Mouse (Mus musculus): Measurements from ENCODE around the gene Flt3l. TPM values are rescaled to one million over a fixed set of nuclear protein-coding genes. Genes with fewer than 3 reads are reported as not detected.

Gene Flt3l
- polyA plus RNA-seq, 1 experiment from 2014 or later: 8.0 TPM

DNA sequence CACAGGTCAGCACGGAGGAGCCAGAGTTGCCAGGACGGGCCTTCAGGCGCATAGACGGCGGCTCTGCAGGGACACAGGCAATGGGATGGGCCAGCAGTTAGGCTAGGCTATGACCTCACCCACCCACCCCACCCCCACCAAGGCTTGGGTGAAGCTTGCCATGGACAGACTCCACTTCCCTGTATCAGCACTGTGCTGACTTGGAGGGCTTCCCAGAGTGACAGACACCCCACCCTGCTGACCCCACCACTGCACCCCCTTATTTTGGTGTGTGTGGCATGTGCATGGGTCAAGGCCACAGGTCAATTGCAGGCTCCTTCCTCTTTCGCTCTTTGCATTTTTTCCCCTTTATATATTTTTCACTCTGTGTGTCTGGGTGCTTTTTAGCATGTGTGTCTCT is 40.9 kb downstream of the Flt3l start:
- no peak overlapping the region for H3K4me3 ChIP-seq (ENCODE audit: inconsistent target)
- whole genome bisulfite sequencing (ENCODE audit: missing documents): 67% methylated on average over 6 of the region's 6 CpGs
- H3K36me3 ChIP-seq (ENCODE audit: inconsistent target): no peaks in the 10 kb centered on the region
- no peaks in the 10 kb centered on the region; the same call in 1 of the 2 replicates for H3K79me2 ChIP-seq (ENCODE audit: inconsistent target)
- H3K27ac ChIP-seq: peak overlapping the region; percentile 60

DNA sequence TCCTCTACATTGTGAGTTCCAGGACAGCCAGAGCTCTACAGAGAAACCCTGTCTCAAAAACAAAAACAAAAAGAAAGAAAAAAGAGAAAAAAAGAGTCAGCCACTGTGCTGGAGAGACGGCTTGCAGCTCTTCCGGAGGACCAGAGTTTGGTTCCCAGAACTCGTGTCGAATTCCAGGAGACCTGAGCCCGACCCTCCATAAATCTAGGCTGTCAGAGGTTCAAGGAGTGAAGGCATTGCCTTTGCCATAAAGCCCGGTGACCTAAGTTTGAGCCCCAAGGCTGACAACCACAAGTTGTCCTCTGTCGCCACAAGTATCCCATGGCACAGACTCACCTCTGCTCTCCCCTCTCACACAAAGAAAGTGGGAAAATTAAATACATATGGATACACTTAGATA is 42.1 kb downstream of the Flt3l start:
- no peaks in the 10 kb centered on the region for H3K36me3 ChIP-seq (ENCODE audit: inconsistent target)
- H3K27ac ChIP-seq: no peak overlapping the region
- no peak overlapping the region for H3K4me3 ChIP-seq (ENCODE audit: inconsistent target)
- WGBS (ENCODE audit: missing documents): 89% methylated on average over 7 of the region's 7 CpGs
- no peaks in the 10 kb centered on the region for H3K79me2 ChIP-seq (ENCODE audit: inconsistent target)

DNA sequence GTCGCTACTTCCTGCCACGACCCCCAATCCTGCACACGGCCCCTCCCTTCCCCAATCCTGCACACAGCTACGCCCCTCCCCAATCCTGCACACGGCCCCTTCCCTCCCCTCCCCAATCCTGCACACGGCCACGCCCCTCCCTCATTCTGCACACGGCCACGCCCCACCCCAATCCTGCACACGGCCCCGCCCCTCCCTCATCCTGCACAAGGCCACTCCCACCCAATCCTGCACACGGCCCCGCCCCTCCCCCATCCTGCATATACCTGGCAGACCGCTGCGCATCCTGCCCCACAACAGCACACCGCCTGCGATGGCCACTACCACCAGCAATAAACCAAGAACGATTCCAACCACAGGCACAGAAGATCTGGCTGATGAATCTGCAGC is 42.7 kb downstream of the Flt3l start:
- no peak overlapping the region for H3K4me3 ChIP-seq (ENCODE audit: inconsistent target)
- H3K27ac ChIP-seq: no peak overlapping the region
- H3K79me2 ChIP-seq (ENCODE audit: inconsistent target): no peaks in the 10 kb centered on the region
- 69% methylated on average over 17 of the region's 18 CpGs for WGBS (ENCODE audit: missing documents)
- H3K36me3 ChIP-seq (ENCODE audit: inconsistent target): no peaks in the 10 kb centered on the region

- no peaks in the 10 kb centered on the region for H3K79me2 ChIP-seq (ENCODE audit: inconsistent target)
- no peak overlapping the region for H3K27ac ChIP-seq
- no peaks in the 10 kb centered on the region for H3K36me3 ChIP-seq (ENCODE audit: inconsistent target)
- H3K4me3 ChIP-seq (ENCODE audit: inconsistent target): no peak overlapping the region
- WGBS (ENCODE audit: missing documents): 86% methylated on average over 12 of the region's 12 CpGs
Observed at GRCm38 (mm10) chr7:45092828-45093515, 43.3 kb downstream of the Flt3l start.

- no peak within 1 kb of the TSS for H3K4me3 ChIP-seq (ENCODE audit: inconsistent target)
- H3K27ac ChIP-seq: no peak within 1 kb of the TSS
- 21% methylated on average over 16 of the region's 16 CpGs for WGBS (ENCODE audit: missing documents)
- no peaks in the 10 kb centered on the region for H3K79me2 ChIP-seq (ENCODE audit: inconsistent target)
- H3K36me3 ChIP-seq (ENCODE audit: inconsistent target): no peaks in the 10 kb centered on the region
Observed at GRCm38 (mm10) chr7:45092048-45092447, 44.2 kb downstream of the Flt3l start, which contains the start of gene Rcn3. Gene Rcn3 (minus strand): TSS chr7:45092221.

DNA sequence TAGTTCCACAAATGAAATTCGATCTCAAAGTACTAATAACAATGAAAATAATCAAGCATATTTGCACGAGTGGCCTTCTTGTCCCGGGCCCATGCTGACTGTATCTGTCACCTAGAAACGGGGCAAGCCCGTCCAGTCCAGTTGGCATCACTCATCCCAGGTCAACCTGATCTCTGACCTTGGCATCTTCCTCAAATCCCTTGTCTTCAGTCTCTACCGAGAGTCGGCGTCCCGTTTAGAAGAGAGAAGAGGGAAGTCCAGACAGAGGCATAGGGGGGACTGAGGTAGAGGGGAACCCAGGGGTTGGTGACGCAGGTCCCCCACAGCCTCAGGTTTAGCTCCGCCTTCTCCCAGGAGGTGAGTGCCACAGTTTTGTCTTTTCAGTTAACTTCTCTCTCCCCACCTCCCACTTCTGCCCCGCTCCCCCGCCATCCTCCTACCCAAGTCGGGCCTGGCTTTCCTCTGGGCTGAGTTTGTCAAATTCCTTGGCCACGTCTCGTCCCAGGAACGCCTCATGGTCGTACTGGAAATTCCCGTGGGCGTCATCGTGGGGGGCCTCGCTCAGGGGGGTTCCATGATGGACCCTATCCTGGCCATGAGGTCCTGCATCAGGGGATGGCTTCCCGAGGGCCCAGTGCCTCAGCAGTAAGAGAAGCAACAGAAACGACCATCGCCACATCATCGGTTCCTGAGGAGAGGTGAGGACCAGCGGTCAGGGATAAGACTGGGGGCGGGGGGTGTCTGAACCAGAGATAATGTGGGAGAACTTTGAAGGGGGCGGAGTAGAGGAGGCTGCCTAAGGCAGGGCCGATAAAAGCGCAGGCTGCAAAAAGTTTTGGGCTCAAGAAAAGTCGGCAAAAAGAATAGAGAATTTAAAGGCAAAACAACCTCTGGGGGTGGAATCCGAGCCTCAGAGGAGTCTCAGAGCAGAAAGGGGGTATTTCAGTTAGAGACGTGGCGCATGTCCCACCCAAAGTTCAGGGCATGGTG is 44.9 kb downstream of the Flt3l start:
- Histone ChIP-seq H3K4me3 (ENCODE audit: inconsistent target) (no peak overlapping the region), H3K36me3 (ENCODE audit: inconsistent target) (no peaks in the 10 kb centered on the region), H3K79me2 (ENCODE audit: inconsistent target) (no peaks in the 10 kb centered on the region), H3K27ac (no peak overlapping the region)
- 28% methylated on average over 35 of the region's 35 CpGs for WGBS (ENCODE audit: missing documents)

GRCm38 (mm10) chr7:45090251-45090977 is 45.8 kb downstream of the Flt3l start:
- H3K27ac ChIP-seq: no peak overlapping the region
- 72% methylated on average over 12 of the region's 13 CpGs for WGBS (ENCODE audit: missing documents)
- no peaks in the 10 kb centered on the region for H3K36me3 ChIP-seq (ENCODE audit: inconsistent target)
- H3K4me3 ChIP-seq (ENCODE audit: inconsistent target): no peak overlapping the region
- H3K79me2 ChIP-seq (ENCODE audit: inconsistent target): no peaks in the 10 kb centered on the region

DNA sequence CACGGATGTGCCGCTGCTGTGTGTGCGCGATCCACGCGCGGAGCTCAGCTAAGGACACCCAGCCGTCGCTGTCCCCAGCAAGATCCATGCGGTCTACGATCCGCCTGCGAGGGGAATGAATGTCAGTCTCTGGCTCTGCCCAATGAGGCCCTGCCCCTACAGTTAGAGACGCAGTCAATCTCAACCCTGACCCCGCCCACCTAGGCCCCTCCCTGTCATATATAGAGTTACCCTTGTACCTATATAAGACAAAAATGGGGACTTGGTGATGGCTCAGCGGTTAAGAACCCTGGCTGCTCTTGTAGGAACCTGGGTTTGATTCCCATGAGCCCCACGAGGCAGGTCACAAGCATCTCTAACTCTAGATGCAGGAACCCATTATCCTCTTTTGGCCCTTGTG is 47.6 kb downstream of the Flt3l start:
- 93% methylated on average over 10 of the region's 17 CpGs for WGBS (ENCODE audit: missing documents)
- no peak overlapping the region for H3K27ac ChIP-seq
- H3K79me2 ChIP-seq (ENCODE audit: inconsistent target): no peaks in the 10 kb centered on the region
- no peak overlapping the region for H3K4me3 ChIP-seq (ENCODE audit: inconsistent target)
- no peaks in the 10 kb centered on the region for H3K36me3 ChIP-seq (ENCODE audit: inconsistent target)

DNA sequence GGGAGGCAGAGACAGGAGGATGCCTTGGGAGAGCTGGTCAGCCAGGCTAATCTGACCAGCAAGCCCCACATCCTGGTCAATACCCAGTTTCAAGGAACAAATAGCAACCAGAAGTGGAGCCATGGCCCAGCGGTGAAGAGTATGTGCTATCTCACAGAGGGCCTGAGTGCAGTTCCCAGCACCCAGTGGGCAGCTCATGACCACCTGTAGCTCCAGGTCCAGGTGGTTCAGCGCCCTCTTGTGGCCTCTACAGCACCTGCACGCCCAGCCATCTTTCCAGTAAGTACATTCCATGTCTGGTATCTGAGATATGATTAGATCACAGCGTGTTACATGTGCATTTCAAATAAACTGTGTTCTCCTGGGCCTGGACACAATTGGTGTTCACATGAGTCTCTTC is 50.1 kb downstream of the Flt3l start:
- 89% methylated on average over 4 of the region's 4 CpGs for WGBS (ENCODE audit: missing documents)
- Histone ChIP-seq H3K27ac (no peak overlapping the region), H3K79me2 (ENCODE audit: inconsistent target) (no peaks in the 10 kb centered on the region), H3K4me3 (ENCODE audit: inconsistent target) (no peak overlapping the region), H3K36me3 (ENCODE audit: inconsistent target) (no peaks in the 10 kb centered on the region)

- WGBS (ENCODE audit: missing documents): 42% methylated on average over 22 of the region's 22 CpGs
- Histone ChIP-seq H3K79me2 (ENCODE audit: inconsistent target) (no peaks in the 10 kb centered on the region), H3K27ac (peak overlapping the region; percentile 94), H3K36me3 (ENCODE audit: inconsistent target) (no peaks in the 10 kb centered on the region), H3K4me3 (ENCODE audit: inconsistent target) (peak overlapping the region; percentile 61)
Observed at GRCm38 (mm10) chr7:45083300-45083890, 52.8 kb downstream of the Flt3l start.

DNA sequence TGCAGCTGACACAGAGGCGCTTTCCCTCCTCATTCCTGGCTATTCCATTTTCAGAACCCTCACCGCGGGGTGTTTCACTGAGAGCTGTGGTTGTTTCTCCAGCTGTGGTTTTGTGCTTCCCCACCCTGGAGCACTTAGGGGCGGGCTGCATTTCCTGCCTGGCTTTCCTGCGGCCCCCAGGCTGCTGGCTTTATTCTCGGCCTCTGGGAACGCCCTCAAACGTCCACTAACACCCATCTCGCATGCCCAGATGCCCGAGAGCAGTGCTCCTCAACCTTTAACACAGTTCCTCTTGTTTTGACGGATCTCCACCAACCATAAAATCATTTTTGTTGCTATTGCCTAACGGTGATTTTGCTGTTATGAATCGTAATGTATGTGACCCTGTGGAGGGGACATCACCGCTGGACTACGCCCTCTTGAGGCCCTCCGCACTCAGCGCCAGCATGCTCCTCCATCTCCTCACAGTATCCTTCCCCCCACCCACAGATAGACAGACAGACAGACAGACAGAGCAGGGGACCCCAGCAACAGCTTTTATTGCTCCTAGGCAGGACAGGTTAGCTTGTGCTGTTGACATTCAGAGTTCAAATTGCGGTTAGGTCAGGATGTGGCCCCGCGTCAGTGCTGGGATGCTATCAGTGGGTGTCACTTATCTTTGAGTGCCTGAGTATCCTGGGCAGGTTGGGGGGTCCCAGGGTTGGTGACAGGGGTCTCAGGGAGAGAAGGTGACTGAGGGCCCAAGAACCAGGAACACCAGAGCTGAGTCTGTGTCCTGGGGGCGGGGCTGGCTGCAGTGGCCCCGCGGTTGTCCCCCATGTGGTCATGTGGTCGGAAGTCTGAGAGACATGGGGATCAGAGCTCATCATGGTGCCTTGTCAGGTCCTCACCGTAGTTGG is 53.6 kb downstream of the Flt3l start:
- WGBS (ENCODE audit: missing documents): 2% methylated on average over 24 of the region's 25 CpGs
- Histone ChIP-seq H3K79me2 (ENCODE audit: inconsistent target) (no peaks in the 10 kb centered on the region), H3K36me3 (ENCODE audit: inconsistent target) (peaks cover 3% of the 10 kb centered on the region; the same call in 1 of the 2 replicates), H3K27ac (peak overlapping the region; percentile 94), H3K4me3 (ENCODE audit: inconsistent target) (peak overlapping the region; percentile 61)

DNA sequence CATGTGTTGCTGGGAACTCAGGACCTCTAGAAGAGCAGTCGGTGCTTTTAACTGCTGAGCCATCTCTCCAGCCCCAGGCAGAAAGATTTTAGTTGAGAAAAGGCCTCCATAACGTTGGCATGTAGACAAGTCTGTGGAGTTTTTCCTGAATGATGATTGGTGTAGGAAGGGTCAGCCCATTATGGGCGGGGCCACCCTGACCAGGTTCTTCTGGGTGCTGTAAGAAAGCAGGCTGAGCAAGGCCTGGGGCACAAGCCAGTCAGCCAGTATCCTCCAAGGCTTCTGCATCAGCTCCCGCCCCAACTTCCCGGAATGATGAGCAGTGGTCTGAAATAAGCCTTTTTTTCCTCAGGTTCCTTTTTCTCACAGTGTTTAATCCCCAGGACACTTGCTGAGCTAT is 55.2 kb downstream of the Flt3l start:
- peaks cover 19% of the 10 kb centered on the region; the same call in 1 of the 2 replicates for H3K36me3 ChIP-seq (ENCODE audit: inconsistent target)
- H3K79me2 ChIP-seq (ENCODE audit: inconsistent target): no peaks in the 10 kb centered on the region
- no peak overlapping the region for H3K4me3 ChIP-seq (ENCODE audit: inconsistent target)
- WGBS (ENCODE audit: missing documents): 88% methylated on average over 5 of the region's 5 CpGs
- peak overlapping the region; percentile 94 for H3K27ac ChIP-seq

DNA sequence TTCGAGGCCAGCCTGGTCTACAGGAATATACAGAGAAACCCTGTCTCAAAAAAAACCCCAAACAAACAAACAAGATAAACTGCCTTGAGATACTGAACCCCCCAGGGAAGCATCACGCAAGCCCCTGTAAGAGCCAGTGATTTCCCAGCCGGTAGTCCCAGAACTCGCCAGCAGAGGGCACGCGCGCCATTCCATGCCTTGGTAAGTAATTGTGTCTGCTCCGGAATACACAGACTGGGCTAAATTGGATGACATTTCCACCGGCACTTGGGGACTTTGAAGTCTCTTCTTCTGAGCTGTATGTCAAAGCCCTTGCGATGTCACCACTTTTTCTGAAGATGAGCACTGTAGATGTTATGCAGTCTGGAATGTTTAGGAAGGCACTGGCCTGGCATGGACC is 56.4 kb downstream of the Flt3l start:
- Histone ChIP-seq H3K4me3 (ENCODE audit: inconsistent target) (no peak overlapping the region), H3K27ac (no peak overlapping the region), H3K36me3 (ENCODE audit: inconsistent target) (peaks cover 22% of the 10 kb centered on the region; the same call in 1 of the 2 replicates), H3K79me2 (ENCODE audit: inconsistent target) (no peaks in the 10 kb centered on the region)
- 4% methylated on average over 10 of the region's 10 CpGs for WGBS (ENCODE audit: missing documents)

All from macrophage (primary cell).